Mouse (Mus musculus): ENCODE measurements around the gene Rap1gap2.

DNA sequence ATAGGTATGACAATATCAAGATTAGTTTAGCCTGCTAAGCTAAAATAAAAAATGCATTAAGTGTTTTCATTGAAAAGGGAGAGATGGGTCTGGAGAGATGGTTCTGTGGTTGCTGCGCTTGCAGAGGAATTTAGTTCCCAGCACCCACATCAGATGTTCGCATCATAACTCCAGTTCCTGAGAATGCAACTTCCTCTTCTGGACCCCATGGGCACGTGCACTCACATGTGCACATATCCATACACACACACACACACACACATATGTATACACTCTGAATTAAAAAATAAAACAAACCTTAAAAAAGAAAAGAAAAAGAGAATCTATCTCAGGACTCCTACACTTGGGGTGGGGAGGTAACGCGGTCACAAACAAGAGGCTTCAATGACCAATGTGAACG lies 188.7 kb downstream of the Rap1gap2 start:
- TF ChIP-seq POLR2A (IDR thresholded peaks at IDR 0.05; ENCODE audit: extremely low read depth, insufficient read depth, low read length) (no peak), CTCF (IDR thresholded peaks at IDR 0.05; ENCODE audit: extremely low read depth, insufficient read depth, low read length) (no peak)

Measured in cortical plate, adult 2 months (tissue).